Mouse (Mus musculus) lung, embryonic 14.5 days (tissue): ENCODE measurements around the gene Dbf4. TPM values are rescaled to one million over a fixed set of nuclear protein-coding genes. Genes with fewer than 3 reads are reported as not detected.

Experiments
- ATAC-seq: fragments of 200-750 bp; cut with Nextera tagmentation; 2 replicates; pipeline ENCODE4 v1.8.0; 2017; ENCODE audit warnings: mild to moderate bottlenecking, moderate TSS enrichment, moderate library complexity; ENCODE audit not compliant: insufficient read depth
- DNase-seq: peaks from one replicate; pipeline ENCODE4 v3.0.0-alpha.2; 2015
- H3K27ac ChIP-seq: fragments of 300-500 bp; sonication (generic); 2 replicates; pipeline ENCODE4 v1.5.1; 2014; ENCODE audit warnings: low read depth, mild to moderate bottlenecking, moderate library complexity
- H3K27me3 ChIP-seq: fragments of 300-500 bp; sonication (generic); 2 replicates; pipeline ENCODE4 v1.6.1; 2014; ENCODE audit warnings: low read length, control low read depth; ENCODE audit not compliant: insufficient read depth
- H3K36me3 ChIP-seq: fragments of 300-500 bp; sonication (generic); 2 replicates; pipeline ENCODE4 v1.6.1; 2014; ENCODE audit warnings: control low read depth; ENCODE audit not compliant: insufficient read depth
- H3K4me1 ChIP-seq: fragments of 300-500 bp; sonication (generic); 2 replicates; pipeline ENCODE4 v1.6.1; 2014; ENCODE audit warnings: antibody characterized with exemption, control low read depth; ENCODE audit not compliant: insufficient read depth
- H3K4me2 ChIP-seq: fragments of 300-500 bp; sonication (generic); 2 replicates; pipeline ENCODE4 v1.6.1; 2014; ENCODE audit warnings: mild to moderate bottlenecking
- H3K4me3 ChIP-seq: fragments of 300-500 bp; sonication (generic); 2 replicates; pipeline ENCODE4 v1.5.1; 2014; ENCODE audit warnings: low read depth, low read length
- H3K9ac ChIP-seq: fragments of 300-500 bp; sonication (generic); 2 replicates; pipeline ENCODE4 v1.6.1; 2014
- H3K9me3 ChIP-seq: fragments of 300-500 bp; sonication (generic); 2 replicates; pipeline ENCODE4 v1.6.1; 2016; ENCODE audit warnings: low read depth, low read length, control low read depth
- CTCF ChIP-seq: IDR thresholded peaks from 2 replicates; pipeline ENCODE4 v1.5.1; 2016; ENCODE audit warnings: antibody characterized with exemption, low read depth
- WGBS: fragments of 180-500 bp; shearing (Covaris S2); extraction: QIAGEN DNeasy Blood & Tissue Kit; methylation state at CpG from one replicate; pipeline ENCODE4 v1.1.7; 2014; 5-methylcytosine and 5-hydroxymethylcytosine counted together
- polyA plus RNA-seq: library from polyadenylated mRNA; unstranded; fragments of >200 nt; fragmentation: Nextera tagmentation; extraction: Ambion mirVana; gene quantifications from 2 replicates; pipeline ENCODE4 v1.2.1, GENCODE M21; 2014

Gene Dbf4
- polyA plus RNA-seq, 1 experiment from 2014 or later, result 68.3 TPM

- no peak overlapping the region for H3K9ac ChIP-seq
- H3K9me3 ChIP-seq, result no peaks in the 10 kb centered on the region
- peaks cover 24% of the 10 kb centered on the region for H3K36me3 ChIP-seq
- no peaks in the 10 kb centered on the region for H3K4me1 ChIP-seq
- no peak overlapping the region for H3K27ac ChIP-seq
- H3K27me3 ChIP-seq, result no peaks in the 10 kb centered on the region
- no peak for ATAC-seq
- 71% methylated on average over 1 of the region's 1 CpGs for WGBS
- no peak for DNase-seq
- H3K4me3 ChIP-seq, result no peak overlapping the region
- H3K4me2 ChIP-seq, result no peak overlapping the region
- no peak for TF ChIP-seq CTCF
Measured at GRCm38 (mm10) chr5:8393891-8394583, 28.5 kb downstream of the Dbf4 start.

GRCm38 (mm10) chr5:8374297-8374906 lies 48.1 kb downstream of the Dbf4 start:
- no peak for TF ChIP-seq CTCF
- no peak overlapping the region for H3K9ac ChIP-seq
- no peak for DNase-seq
- H3K27me3 ChIP-seq, result no peaks in the 10 kb centered on the region
- H3K9me3 ChIP-seq, result no peaks in the 10 kb centered on the region
- ATAC-seq, result no peak
- 75% methylated on average over 5 of the region's 5 CpGs for WGBS
- H3K27ac ChIP-seq, result no peak overlapping the region
- H3K4me3 ChIP-seq, result no peak overlapping the region
- H3K36me3 ChIP-seq, result no peaks in the 10 kb centered on the region
- no peaks in the 10 kb centered on the region for H3K4me1 ChIP-seq
- no peak overlapping the region for H3K4me2 ChIP-seq

- Histone ChIP-seq H3K27ac (no peak overlapping the region), H3K36me3 (no peaks in the 10 kb centered on the region), H3K4me1 (no peaks in the 10 kb centered on the region), H3K9ac (no peak overlapping the region), H3K27me3 (peaks cover 3% of the 10 kb centered on the region; the same call in 1 of the 2 replicates), H3K9me3 (no peaks in the 10 kb centered on the region), H3K4me2 (no peak overlapping the region), H3K4me3 (no peak overlapping the region)
- ATAC-seq (no peak), DNase-seq (no peak)
- no peak for TF ChIP-seq CTCF
- WGBS, result 72% methylated on average over 4 of the region's 4 CpGs
Measured at GRCm38 (mm10) chr5:8373415-8373814, 49.1 kb downstream of the Dbf4 start.

- H3K27ac ChIP-seq, result no peak overlapping the region
Measured at GRCm38 (mm10) chr5:8368781-8369180, 53.7 kb downstream of the Dbf4 start.

GRCm38 (mm10) chr5:8368328-8368692 lies 54.2 kb downstream of the Dbf4 start:
- Histone ChIP-seq H3K4me2 (peak overlapping the region; percentile 83), H3K27ac (no peak overlapping the region), H3K9ac (no peak overlapping the region), H3K36me3 (no peaks in the 10 kb centered on the region), H3K9me3 (no peaks in the 10 kb centered on the region), H3K27me3 (peaks cover 11% of the 10 kb centered on the region; the same call in 1 of the 2 replicates), H3K4me1 (no peaks in the 10 kb centered on the region), H3K4me3 (peak overlapping the region; percentile 56)
- TF ChIP-seq CTCF, result no peak
- WGBS, result 33% methylated on average over 7 of the region's 7 CpGs
- DNase-seq, result no peak
- no peak for ATAC-seq

More at GRCm38 (mm10) chr5:8368781-8369180, 53.7 kb downstream of the Dbf4 start:
- ATAC-seq (no peak), DNase-seq (no peak)
- no peak overlapping the region for H3K4me3 ChIP-seq
- H3K27me3 ChIP-seq, result peaks cover 11% of the 10 kb centered on the region; the same call in 1 of the 2 replicates
- H3K9me3 ChIP-seq, result no peaks in the 10 kb centered on the region
- no peaks in the 10 kb centered on the region for H3K36me3 ChIP-seq
- H3K4me2 ChIP-seq, result no peak overlapping the region
- WGBS, result 74% methylated on average over 5 of the region's 5 CpGs
- no peak overlapping the region for H3K9ac ChIP-seq
- no peaks in the 10 kb centered on the region for H3K4me1 ChIP-seq
- no peak for TF ChIP-seq CTCF

- 0 out of 2 replicates have a peak within 1 kb of the TSS, but pooled peaks have one; percentile 18 for H3K27ac ChIP-seq
- H3K4me2 ChIP-seq, result peak within 1 kb of the TSS; percentile 83
- 0 out of 2 replicates have a peak, but pooled peaks have one; percentile 4 for TF ChIP-seq CTCF
Measured at GRCm38 (mm10) chr5:8367614-8368327, 54.7 kb downstream of the Dbf4 start, which contains the start of gene Adam22. TSS of gene Adam22 (minus strand) at chr5:8368160.

More at GRCm38 (mm10) chr5:8367614-8368327, 54.7 kb downstream of the Dbf4 start, which contains the start of gene Adam22:
- Histone ChIP-seq H3K9ac (peak within 1 kb of the TSS; percentile 56), H3K36me3 (no peaks in the 10 kb centered on the region), H3K9me3 (no peaks in the 10 kb centered on the region), H3K4me3 (peak within 1 kb of the TSS; percentile 56), H3K27me3 (peaks cover 11% of the 10 kb centered on the region; the same call in 1 of the 2 replicates), H3K4me1 (no peaks in the 10 kb centered on the region)
- ATAC-seq (peak; percentile 97), DNase-seq (peak; percentile 81)
- under 1% methylated on average over 54 of the region's 55 CpGs for WGBS
